Mouse (Mus musculus): ENCODE results near the gene Akap2.

GRCm38 (mm10) chr4:57832318-57832717 lies 114.9 kb downstream of the Akap2 start:
- TF ChIP-seq CTCF (IDR thresholded peaks at IDR 0.05; ENCODE audit: insufficient read depth, low read length) (no peak), POLR2A (IDR thresholded peaks at IDR 0.05; ENCODE audit: borderline replicate concordance, extremely low read depth, low read depth, low read length) (no peak)
